Mouse (Mus musculus): Measurements from ENCODE around the gene Slf2.

DNA sequence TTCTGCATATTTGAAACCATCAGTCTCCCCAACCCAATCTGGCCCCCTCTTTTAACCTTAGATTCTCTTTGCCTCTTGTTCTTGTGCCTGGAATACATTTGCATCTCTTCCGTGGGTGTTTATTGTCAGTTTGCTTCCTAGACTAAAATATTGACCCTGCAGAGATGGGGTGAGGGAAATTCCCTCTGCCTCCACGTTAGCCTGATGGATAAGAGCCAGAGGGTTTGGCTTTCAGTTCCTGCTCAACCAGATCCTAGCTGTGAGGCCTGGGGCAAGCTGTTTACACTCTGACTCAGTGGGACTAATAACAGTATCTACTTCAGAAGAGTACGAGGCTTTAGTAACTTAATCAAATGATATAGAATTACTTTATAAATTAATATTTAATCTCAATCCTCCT lies 32.3 kb upstream of the Slf2 start:
- TF ChIP-seq POLR2A (IDR thresholded peaks at IDR 0.05; ENCODE audit: borderline replicate concordance, extremely low read depth, insufficient read depth, insufficient read length, poor library complexity, severe bottlenecking) = no peak
- no peak for TF ChIP-seq CTCF (IDR thresholded peaks at IDR 0.05; ENCODE audit: borderline replicate concordance, extremely low read depth, insufficient read depth, insufficient read length)
